In genomic region chr7:132447558-132447957, GRCm38 (mm10) we compare ENCODE assay signal across 16 mouse cellular contexts.
DNase-seq lines count a peak whose midpoint lies in the region; ATAC-seq and TF ChIP-seq lines count a peak whose summit lies in the region.
"Had no signal": no experiment of that assay in that cellular context is flagged by ENCODE, and none has a peak within 500 bp of the region (broad histone marks: within the 10 kb centered on the region; RNA-seq: fewer than 3 reads in every experiment).

No protein-coding gene starts in this region.

- ATAC-seq in intestine, embryonic 15.5 days = no peak
- no peak for ATAC-seq in intestine, postnatal 0 days
- peak; percentile 49; the same call in 1 of the 2 replicates for ATAC-seq in common myeloid progenitor, adult 5-6 weeks (replicated peaks; ENCODE audit: low read depth, poor library complexity, severe bottlenecking)
- ATAC-seq: forebrain, embryonic 15.5 days had no signal

- no peak overlapping the region for H3K9ac ChIP-seq in intestine, embryonic 15.5 days
- no peak overlapping the region for H3K9ac ChIP-seq in intestine, postnatal 0 days (ENCODE audit: low read depth, low read length)
- H3K9ac ChIP-seq: forebrain, embryonic 15.5 days; heart, embryonic 15.5 days; hindbrain, embryonic 14.5 days had no signal

- no peaks in the 10 kb centered on the region for H3K79me2 ChIP-seq in C2C12 (ENCODE audit: control insufficient read depth, insufficient read depth)

- H3ac ChIP-seq in C2C12 (ENCODE audit: control insufficient read depth, insufficient read length, low read depth) = peak overlapping the region; percentile 22

- WGBS in intestine, embryonic 15.5 days = 61% methylated on average over 5 of the region's 5 CpGs
- WGBS in intestine, postnatal 0 days = 63% methylated on average over 5 of the region's 5 CpGs

- no peak for TF ChIP-seq CTCF in intestine, postnatal 0 days (IDR thresholded peaks at IDR 0.05; ENCODE audit: low read depth)
- TF ChIP-seq CTCF in C2C12 (IDR thresholded peaks at IDR 0.05; ENCODE audit: control insufficient read depth, insufficient read depth, insufficient read length) = no peak

- 0 out of 2 replicates have a peak, but pooled peaks cover 5% of the 10 kb centered on the region for H3K9me3 ChIP-seq in intestine, embryonic 15.5 days
- H3K9me3 ChIP-seq in intestine, postnatal 0 days (ENCODE audit: control insufficient read depth) = 0 out of 2 replicates have a peak, but pooled peaks cover 2% of the 10 kb centered on the region
- H3K9me3 ChIP-seq: forebrain, embryonic 15.5 days; heart, embryonic 15.5 days had no signal

- H3K36me3 ChIP-seq in intestine, embryonic 15.5 days = no peaks in the 10 kb centered on the region
- no peaks in the 10 kb centered on the region for H3K36me3 ChIP-seq in intestine, postnatal 0 days (ENCODE audit: control insufficient read depth, insufficient read depth)
- no peaks in the 10 kb centered on the region for H3K36me3 ChIP-seq in C2C12 (ENCODE audit: control insufficient read depth, insufficient read depth)
- H3K36me3 ChIP-seq: forebrain, embryonic 15.5 days; heart, embryonic 15.5 days; hindbrain, embryonic 10.5 days had no signal

- no peaks in the 10 kb centered on the region for H3K79me3 ChIP-seq in C2C12 (ENCODE audit: low read depth)

- no peak overlapping the region for H3K4me2 ChIP-seq in intestine, embryonic 15.5 days (replicated peaks)
- no peak overlapping the region for H3K4me2 ChIP-seq in intestine, postnatal 0 days (replicated peaks; ENCODE audit: low read depth)
- H3K4me2 ChIP-seq: forebrain, embryonic 15.5 days; heart, embryonic 11.5 days; heart, embryonic 15.5 days; hindbrain, embryonic 14.5 days had no signal

- H3K4me1 ChIP-seq in intestine, embryonic 15.5 days (replicated peaks) = peaks cover 17% of the 10 kb centered on the region; the same call in 1 of the 2 replicates
- no peaks in the 10 kb centered on the region for H3K4me1 ChIP-seq in intestine, postnatal 0 days (replicated peaks; ENCODE audit: control insufficient read depth, insufficient read depth, low read length)
- H3K4me1 ChIP-seq: hindbrain, embryonic 10.5 days had no signal

- peak overlapping the region; percentile 13; the same call in 1 of the 2 replicates for H3K27ac ChIP-seq in intestine, embryonic 15.5 days
- H3K27ac ChIP-seq in intestine, postnatal 0 days (ENCODE audit: low read depth, low read length) = no peak overlapping the region
- H3K27ac ChIP-seq: forebrain, embryonic 15.5 days; heart, adult 2 months; heart, embryonic 15.5 days; hindbrain, embryonic 10.5 days; hindbrain, embryonic 14.5 days had no signal

- no peak overlapping the region for H3K4me3 ChIP-seq in intestine, embryonic 15.5 days (replicated peaks)
- no peak overlapping the region for H3K4me3 ChIP-seq in intestine, postnatal 0 days (ENCODE audit: low read depth, low read length)
- no peak overlapping the region for H3K4me3 ChIP-seq in C2C12 (ENCODE audit: insufficient read depth, poor library complexity, severe bottlenecking)
- H3K4me3 ChIP-seq: forebrain, embryonic 15.5 days; heart, adult 2 months; heart, embryonic 15.5 days; hindbrain, embryonic 10.5 days had no signal

- H3K27me3 ChIP-seq in intestine, embryonic 15.5 days (replicated peaks) = no peaks in the 10 kb centered on the region
- H3K27me3 ChIP-seq in intestine, postnatal 0 days (replicated peaks; ENCODE audit: control insufficient read depth, insufficient read depth, low read length) = no peaks in the 10 kb centered on the region
- H3K27me3 ChIP-seq in C2C12 (ENCODE audit: control insufficient read depth, insufficient read depth, insufficient read length) = no peaks in the 10 kb centered on the region
- H3K27me3 ChIP-seq: forebrain, embryonic 15.5 days; heart, embryonic 15.5 days had no signal

- no peak for DNase-seq in cerebellum, adult 9-10 months
- no peak for DNase-seq in frontal cortex, postnatal 36 days (ENCODE audit: low spot score in 2 of 2)
- DNase-seq: adrenal gland, adult 2 months; adrenal gland, postnatal 25 days; gastrocnemius, postnatal 10 days; heart, adult 2 months; kidney, adult 18-20 months had no signal

TF ChIP-seq in C2C12, 6 proteins besides CTCF, POLR2A, EP300 and RAD21:
- TF ChIP-seq MAX (IDR thresholded peaks at IDR 0.05) (no peak), MYOD1 (IDR thresholded peaks at IDR 0.05; ENCODE audit: control insufficient read depth, insufficient read length, low read depth) (peak; percentile 28), CEBPB (IDR thresholded peaks at IDR 0.05; ENCODE audit: low read depth) (no peak)
